Mouse (Mus musculus) MEL (cell line): ENCODE measurements around the gene Gm10778. TPM values are rescaled to one million over a fixed set of nuclear protein-coding genes. Genes with fewer than 3 reads are reported as not detected.

Source experiments
- polyA plus RNA-seq, 2 experiments: library from polyadenylated mRNA; stranded (reverse) in 1 of 2; unstranded in 1 of 2; fragments of >175 nt in 1 of 2; fragments of >200 nt in 1 of 2; gene quantifications; 2 replicates each; pipeline versions ENCODE4 v1.2.1 to v1.2.4; 2012; ENCODE audit warnings: low replicate concordance in 2 of 2, low read depth in 1 of 2; ENCODE audit not compliant: insufficient read length in 2 of 2, insufficient read depth in 1 of 2, missing spikeins in 1 of 2
- total RNA-seq: library from RNA; depleted of rRNA; stranded (reverse); fragments of 300-350 nt; gene quantifications from 2 replicates; pipeline ENCODE4 v1.2.3, GENCODE M21; 2012; rRNA removed

The Gm10778 gene
- total and polyA plus RNA-seq, 3 experiments: 2.0 to 3.9 TPM; not detected in 1

Other genes with a start within 250 kb of the Gm10778 start
- 2.0 and 3.6 TPM in 2 replicates for gene Nfic, start 193.4 kb upstream of the Gm10778 start, total RNA-seq
- gene Nfic, start 193.4 kb upstream of the Gm10778 start, polyA plus RNA-seq: 1 to 10 TPM in 1 of 2 experiments, not detected in 1; 9.7 TPM
- 0.03 and 0.08 TPM in 2 replicates for gene Celf5, start 166.3 kb upstream of the Gm10778 start, total RNA-seq
- gene Celf5, start 166.3 kb upstream of the Gm10778 start, polyA plus RNA-seq: under 1 TPM in 1 of 2 experiments, not detected in 1; 0.38 TPM
- 120 and 136 TPM in 2 replicates for gene Ncln, start 152.7 kb upstream of the Gm10778 start, total RNA-seq
- gene Ncln, start 152.7 kb upstream of the Gm10778 start, polyA plus RNA-seq: 100 to 1,000 TPM; 215 to 276 TPM
- 1.7 and 2.1 TPM in 2 replicates for gene S1pr4, start 148.9 kb upstream of the Gm10778 start, total RNA-seq
- gene S1pr4, start 148.9 kb upstream of the Gm10778 start, polyA plus RNA-seq: 1 to 10 TPM in 1 of 2 experiments, not detected in 1; 1.6 TPM
- gene Gna15, start 124.8 kb upstream of the Gm10778 start, total RNA-seq: 28.2 and 33.0 TPM in 2 replicates
- 100 to 1,000 TPM in 1 of 2 experiments, 10 to 100 TPM in 1; 23.0 to 142 TPM for gene Gna15, start 124.8 kb upstream of the Gm10778 start, polyA plus RNA-seq
- gene Gna11, start 103.9 kb upstream of the Gm10778 start, total RNA-seq: 12.2 and 14.1 TPM in 2 replicates
- gene Gna11, start 103.9 kb upstream of the Gm10778 start, polyA plus RNA-seq: 10 to 100 TPM in 1 of 2 experiments, not detected in 1; 18.4 TPM
- gene Aes, start 89.6 kb upstream of the Gm10778 start, total RNA-seq: 170 and 197 TPM in 2 replicates
- 100 to 1,000 TPM in 1 of 2 experiments, not detected in 1; 355 TPM for gene Aes, start 89.6 kb upstream of the Gm10778 start, polyA plus RNA-seq
- 0.19 and 0.75 TPM in 2 replicates for gene Tle2, start 74.5 kb upstream of the Gm10778 start, total RNA-seq
- gene Tle2, start 74.5 kb upstream of the Gm10778 start, polyA plus RNA-seq: 1 to 10 TPM in 1 of 2 experiments, not detected in 1; 2.4 TPM
- 16.9 and 17.3 TPM in 2 replicates for gene Tle6, start 48.0 kb upstream of the Gm10778 start, total RNA-seq
- gene Tle6, start 48.0 kb upstream of the Gm10778 start, polyA plus RNA-seq: 10 to 100 TPM in 1 of 2 experiments, not detected in 1; 31.9 TPM
- 0.98 and 1.1 TPM in 2 replicates for gene BC025920, start 42.8 kb upstream of the Gm10778 start, total RNA-seq
- gene BC025920, start 42.8 kb upstream of the Gm10778 start, polyA plus RNA-seq: 1 to 10 TPM in 1 of 2 experiments, not detected in 1; 1.7 TPM
- gene Sirt6, start 21.3 kb upstream of the Gm10778 start, total RNA-seq: 8.2 and 10.5 TPM in 2 replicates
- gene Sirt6, start 21.3 kb upstream of the Gm10778 start, polyA plus RNA-seq: 10 to 100 TPM in 1 of 2 experiments, not detected in 1; 38.2 TPM
- gene Ankrd24, start 20.5 kb upstream of the Gm10778 start, total RNA-seq: 3.2 and 4.5 TPM in 2 replicates
- 10 to 100 TPM in 1 of 2 experiments, not detected in 1; 14.6 TPM for gene Ankrd24, start 20.5 kb upstream of the Gm10778 start, polyA plus RNA-seq
- 4.2 and 4.9 TPM in 2 replicates for gene Zfp433, start 55.8 kb downstream of the Gm10778 start, total RNA-seq
- gene Zfp433, start 55.8 kb downstream of the Gm10778 start, polyA plus RNA-seq: 1 to 10 TPM in 1 of 2 experiments, not detected in 1; 3.0 TPM
- gene Gm3055, start 122.1 kb downstream of the Gm10778 start, total RNA-seq: not detected in 2 replicates
- not detected for gene Gm3055, start 122.1 kb downstream of the Gm10778 start, polyA plus RNA-seq
- gene Gm4767, start 163.1 kb downstream of the Gm10778 start, total RNA-seq: 1.2 and 1.3 TPM in 2 replicates
- gene Gm4767, start 163.1 kb downstream of the Gm10778 start, polyA plus RNA-seq: under 1 TPM in 1 of 2 experiments, not detected in 1; 0.24 TPM
- gene Gm32687, start 214.9 kb downstream of the Gm10778 start, total RNA-seq: 0.12 TPM in 1 of 2 replicates, not detected in the other
- gene Gm32687, start 214.9 kb downstream of the Gm10778 start, polyA plus RNA-seq: not detected